Mouse (Mus musculus): ENCODE data around the gene Ubb. TPM values are rescaled to one million over a fixed set of nuclear protein-coding genes. Genes with fewer than 3 reads are reported as not detected.
A peak's percentile ranks its signal among the peaks of the same experiment; 100 is the strongest.

The Ubb gene
- polyA plus RNA-seq, 1 experiment from 2014 or later = 1,645 TPM

GRCm38 (mm10) chr11:62541581-62541980 lies 9.4 kb upstream of the Ubb start:
- Histone ChIP-seq H3K27me3 (ENCODE audit: control insufficient read depth, insufficient read depth, low read depth, low read length) (0 out of 2 replicates have a peak, but pooled peaks cover 3% of the 10 kb centered on the region), H3K27ac (ENCODE audit: low read length) (no peak overlapping the region), H3K36me3 (ENCODE audit: control insufficient read depth, insufficient read depth) (no peaks in the 10 kb centered on the region), H3K4me2 (ENCODE audit: low read depth, low read length) (no peak overlapping the region), H3K4me1 (ENCODE audit: control insufficient read depth, low read depth, low read length) (peaks cover 12% of the 10 kb centered on the region), H3K4me3 (ENCODE audit: low read depth, low read length) (no peak overlapping the region), H3K9ac (ENCODE audit: low read depth, low read length) (no peak overlapping the region), H3K9me3 (replicated peaks; ENCODE audit: control insufficient read depth, low read length) (no peaks in the 10 kb centered on the region)
- ATAC-seq (ENCODE audit: low read depth) = no peak
- WGBS (ENCODE audit: insufficient replicate concordance) = 68% methylated on average over 8 of the region's 8 CpGs

DNA sequence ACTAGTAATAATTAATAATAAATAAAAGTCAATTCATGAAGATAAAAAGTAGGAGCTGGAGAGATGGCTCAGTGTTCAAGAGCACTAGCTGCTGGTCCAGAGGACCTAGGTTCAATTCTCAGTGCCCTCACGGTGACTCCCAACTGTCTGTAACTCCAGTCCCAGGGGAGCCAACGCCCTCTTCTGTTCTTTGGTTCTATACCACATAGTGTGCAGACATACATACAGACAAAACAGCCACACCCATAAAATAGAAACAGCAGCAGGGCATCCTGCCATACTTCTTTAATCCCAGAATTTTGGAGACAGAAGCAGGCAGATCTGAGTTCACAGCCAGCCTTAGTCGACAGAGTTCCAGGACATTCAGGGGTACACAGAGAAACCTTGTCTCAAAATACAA lies 7.0 kb upstream of the Ubb start:
- Histone ChIP-seq H3K4me2 (ENCODE audit: low read depth, low read length) (no peak overlapping the region), H3K9ac (ENCODE audit: low read depth, low read length) (no peak overlapping the region), H3K36me3 (ENCODE audit: control insufficient read depth, insufficient read depth) (no peaks in the 10 kb centered on the region), H3K27ac (ENCODE audit: low read length) (no peak overlapping the region), H3K27me3 (ENCODE audit: control insufficient read depth, insufficient read depth, low read depth, low read length) (0 out of 2 replicates have a peak, but pooled peaks cover 3% of the 10 kb centered on the region), H3K4me3 (ENCODE audit: low read depth, low read length) (no peak overlapping the region), H3K4me1 (ENCODE audit: control insufficient read depth, low read depth, low read length) (peaks cover 5% of the 10 kb centered on the region), H3K9me3 (replicated peaks; ENCODE audit: control insufficient read depth, low read length) (no peaks in the 10 kb centered on the region)
- 64% methylated on average over 3 of the region's 3 CpGs for WGBS (ENCODE audit: insufficient replicate concordance)
- no peak for ATAC-seq (ENCODE audit: low read depth)

GRCm38 (mm10) chr11:62549782-62550181 lies 1.2 kb upstream of the Ubb start:
- Histone ChIP-seq H3K9ac (ENCODE audit: low read depth, low read length) (peak overlapping the region; percentile 90), H3K27ac (ENCODE audit: low read length) (peak overlapping the region; percentile 97), H3K4me2 (ENCODE audit: low read depth, low read length) (peak overlapping the region; percentile 93), H3K27me3 (ENCODE audit: control insufficient read depth, insufficient read depth, low read depth, low read length) (no peaks in the 10 kb centered on the region), H3K9me3 (replicated peaks; ENCODE audit: control insufficient read depth, low read length) (no peaks in the 10 kb centered on the region), H3K36me3 (ENCODE audit: control insufficient read depth, insufficient read depth) (peaks cover 19% of the 10 kb centered on the region), H3K4me1 (ENCODE audit: control insufficient read depth, low read depth, low read length) (peaks cover 25% of the 10 kb centered on the region), H3K4me3 (ENCODE audit: low read depth, low read length) (peak overlapping the region; percentile 78)
- peak; percentile 32; the same call in 1 of the 2 replicates for ATAC-seq (ENCODE audit: low read depth)
- WGBS (ENCODE audit: insufficient replicate concordance) = 16% methylated on average over 5 of the region's 5 CpGs

GRCm38 (mm10) chr11:62550227-62550685 lies 715 bp upstream of the Ubb start:
- Histone ChIP-seq H3K27me3 (ENCODE audit: control insufficient read depth, insufficient read depth, low read depth, low read length) (no peaks in the 10 kb centered on the region), H3K4me3 (ENCODE audit: low read depth, low read length) (peak overlapping the region; percentile 78), H3K9me3 (replicated peaks; ENCODE audit: control insufficient read depth, low read length) (no peaks in the 10 kb centered on the region), H3K4me1 (ENCODE audit: control insufficient read depth, low read depth, low read length) (peaks cover 28% of the 10 kb centered on the region), H3K4me2 (ENCODE audit: low read depth, low read length) (peak overlapping the region; percentile 93), H3K27ac (ENCODE audit: low read length) (peak overlapping the region; percentile 97), H3K36me3 (ENCODE audit: control insufficient read depth, insufficient read depth) (peaks cover 23% of the 10 kb centered on the region), H3K9ac (ENCODE audit: low read depth, low read length) (peak overlapping the region; percentile 90)
- WGBS (ENCODE audit: insufficient replicate concordance) = 1% methylated on average over 11 of the region's 11 CpGs
- peak; percentile 70 for ATAC-seq (ENCODE audit: low read depth)

GRCm38 (mm10) chr11:62551226-62552119 lies 502 bp downstream of the Ubb start:
- peak overlapping the region; percentile 58 for H3K4me2 ChIP-seq (ENCODE audit: low read depth, low read length)
- peak overlapping the region; percentile 91 for H3K27ac ChIP-seq (ENCODE audit: low read length)
- H3K9me3 ChIP-seq (replicated peaks; ENCODE audit: control insufficient read depth, low read length) = no peaks in the 10 kb centered on the region
- H3K4me3 ChIP-seq (ENCODE audit: low read depth, low read length) = peak overlapping the region; percentile 78
- peaks cover 26% of the 10 kb centered on the region for H3K36me3 ChIP-seq (ENCODE audit: control insufficient read depth, insufficient read depth)
- peaks cover 28% of the 10 kb centered on the region for H3K4me1 ChIP-seq (ENCODE audit: control insufficient read depth, low read depth, low read length)
- ATAC-seq (ENCODE audit: low read depth) = peak; percentile 73
- H3K9ac ChIP-seq (ENCODE audit: low read depth, low read length) = peak overlapping the region; percentile 82
- H3K27me3 ChIP-seq (ENCODE audit: control insufficient read depth, insufficient read depth, low read depth, low read length) = no peaks in the 10 kb centered on the region
- under 1% methylated on average over 58 of the region's 58 CpGs for WGBS (ENCODE audit: insufficient replicate concordance)

DNA sequence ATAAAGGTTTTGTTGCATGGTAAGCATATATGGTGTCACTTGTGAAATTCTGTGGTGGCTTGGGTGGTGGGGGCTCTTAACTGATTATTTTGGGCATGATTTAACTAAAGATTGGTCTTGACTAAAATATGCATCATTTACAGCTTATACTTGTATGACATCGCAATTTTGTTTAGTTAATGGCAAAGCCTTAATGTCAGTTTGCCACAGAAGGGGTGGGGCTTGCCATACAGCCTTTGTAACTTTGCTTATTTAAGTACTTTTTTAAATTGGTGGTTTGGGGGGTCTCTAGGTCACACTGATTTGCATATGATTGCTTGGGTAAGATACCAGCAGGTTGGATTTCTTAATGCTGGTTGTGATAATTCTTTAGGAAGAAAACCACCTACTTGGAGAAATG lies 2.2 kb downstream of the Ubb start:
- peak overlapping the region; percentile 67 for H3K4me3 ChIP-seq (ENCODE audit: low read depth, low read length)
- H3K4me1 ChIP-seq (ENCODE audit: control insufficient read depth, low read depth, low read length) = peaks cover 28% of the 10 kb centered on the region
- no peak for ATAC-seq (ENCODE audit: low read depth)
- H3K9ac ChIP-seq (ENCODE audit: low read depth, low read length) = peak overlapping the region; percentile 60
- WGBS (ENCODE audit: insufficient replicate concordance) = 20% methylated on average over 1 of the region's 1 CpGs
- H3K9me3 ChIP-seq (replicated peaks; ENCODE audit: control insufficient read depth, low read length) = no peaks in the 10 kb centered on the region
- H3K27me3 ChIP-seq (ENCODE audit: control insufficient read depth, insufficient read depth, low read depth, low read length) = no peaks in the 10 kb centered on the region
- H3K36me3 ChIP-seq (ENCODE audit: control insufficient read depth, insufficient read depth) = peaks cover 26% of the 10 kb centered on the region
- no peak overlapping the region for H3K27ac ChIP-seq (ENCODE audit: low read length)
- H3K4me2 ChIP-seq (ENCODE audit: low read depth, low read length) = peak overlapping the region; percentile 84

DNA sequence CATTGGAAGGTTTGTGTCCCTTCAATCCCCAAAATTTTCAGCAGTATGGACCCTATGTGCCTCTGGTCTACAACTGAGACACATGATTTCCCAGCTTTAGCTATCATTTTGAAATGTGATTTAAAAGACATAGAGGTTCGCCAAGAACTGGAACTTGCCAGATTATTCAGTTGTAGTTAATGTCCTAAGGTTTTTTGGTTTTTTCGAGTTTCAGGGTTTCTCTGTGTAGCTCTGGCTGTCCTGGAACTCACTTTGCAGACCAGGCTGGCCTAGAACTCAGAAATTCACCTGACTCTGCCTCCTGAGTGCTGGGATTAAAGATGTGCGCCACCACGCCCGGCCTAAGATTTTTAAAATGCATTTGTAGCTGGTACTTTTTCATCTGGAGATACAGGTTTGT lies 2.7 kb downstream of the Ubb start:
- Histone ChIP-seq H3K9ac (ENCODE audit: low read depth, low read length) (peak overlapping the region; percentile 60; the same call in 1 of the 2 replicates), H3K9me3 (replicated peaks; ENCODE audit: control insufficient read depth, low read length) (no peaks in the 10 kb centered on the region), H3K27ac (ENCODE audit: low read length) (no peak overlapping the region), H3K4me2 (ENCODE audit: low read depth, low read length) (peak overlapping the region; percentile 84), H3K4me3 (ENCODE audit: low read depth, low read length) (peak overlapping the region; percentile 67), H3K27me3 (ENCODE audit: control insufficient read depth, insufficient read depth, low read depth, low read length) (no peaks in the 10 kb centered on the region), H3K4me1 (ENCODE audit: control insufficient read depth, low read depth, low read length) (peaks cover 28% of the 10 kb centered on the region), H3K36me3 (ENCODE audit: control insufficient read depth, insufficient read depth) (peaks cover 26% of the 10 kb centered on the region)
- 74% methylated on average over 5 of the region's 5 CpGs for WGBS (ENCODE audit: insufficient replicate concordance)
- ATAC-seq (ENCODE audit: low read depth) = no peak

GRCm38 (mm10) chr11:62554163-62554855 lies 3.3 kb downstream of the Ubb start:
- Histone ChIP-seq H3K36me3 (ENCODE audit: control insufficient read depth, insufficient read depth) (peaks cover 26% of the 10 kb centered on the region), H3K27me3 (ENCODE audit: control insufficient read depth, insufficient read depth, low read depth, low read length) (no peaks in the 10 kb centered on the region), H3K4me3 (ENCODE audit: low read depth, low read length) (peak overlapping the region; percentile 67), H3K27ac (ENCODE audit: low read length) (0 out of 2 replicates have a peak overlapping the region, but pooled peaks have one; percentile 18), H3K9ac (ENCODE audit: low read depth, low read length) (no peak overlapping the region), H3K4me1 (ENCODE audit: control insufficient read depth, low read depth, low read length) (peaks cover 28% of the 10 kb centered on the region), H3K4me2 (ENCODE audit: low read depth, low read length) (peak overlapping the region; percentile 84), H3K9me3 (replicated peaks; ENCODE audit: control insufficient read depth, low read length) (no peaks in the 10 kb centered on the region)
- 66% methylated on average over 5 of the region's 5 CpGs for WGBS (ENCODE audit: insufficient replicate concordance)
- no peak for ATAC-seq (ENCODE audit: low read depth)

Data from liver, embryonic 16.5 days (tissue).